Mouse (Mus musculus) Patski (cell line): ENCODE measurements around the gene Coq8b. TPM values are rescaled to one million over a fixed set of nuclear protein-coding genes. Genes with fewer than 3 reads are reported as not detected.
A peak's percentile ranks its signal among the peaks of the same experiment; 100 is the strongest.

Experiments
- ATAC-seq: fragments of 100-300 bp; one replicate; pipeline ENCODE4 v1.8.0; 2021
- CTCF ChIA-PET: fragments of 350-600 bp; sonication (Branson Sonifier 250); formaldehyde crosslinking; loops from one replicate; lab custom pipeline; 2022; ENCODE audit warnings: inconsistent platforms; lab: Charles Lee
- POLR2A ChIA-PET: fragments of 350-600 bp; sonication (Branson Sonifier 250); formaldehyde crosslinking; loops from one replicate; lab custom pipeline; 2022; ENCODE audit warnings: antibody characterized with exemption, inconsistent platforms; lab: Charles Lee
- DNase-seq: peaks from one replicate; pipeline ENCODE4 v3.0.0-alpha.2; 2011; ENCODE audit warnings: low read depth, low spot score
- H3K27me3 ChIP-seq: fragments of 371-371 bp; one replicate; pipeline ENCODE4 v1.5.1; 2021
- CTCF ChIP-seq: fragments of 100-300 bp; IDR thresholded peaks from one replicate; pipeline ENCODE4 v1.5.1; 2021
- in situ Hi-C: fragments of 300-500 bp; cut with MboI; formaldehyde crosslinking; loops from 3 replicates; pipeline ENCODE4 v1.11.1; 2018; ENCODE audit warnings: low pct_unique_long_range_greater_than_20kb, mixed read lengths
- polyA plus RNA-seq: library from polyadenylated mRNA; unstranded; gene quantifications from one replicate; pipeline ENCODE4 v1.2.3, GENCODE M21; 2021

Gene Coq8b
- polyA plus RNA-seq, 1 experiment from 2014 or later = 39.6 TPM

DNA sequence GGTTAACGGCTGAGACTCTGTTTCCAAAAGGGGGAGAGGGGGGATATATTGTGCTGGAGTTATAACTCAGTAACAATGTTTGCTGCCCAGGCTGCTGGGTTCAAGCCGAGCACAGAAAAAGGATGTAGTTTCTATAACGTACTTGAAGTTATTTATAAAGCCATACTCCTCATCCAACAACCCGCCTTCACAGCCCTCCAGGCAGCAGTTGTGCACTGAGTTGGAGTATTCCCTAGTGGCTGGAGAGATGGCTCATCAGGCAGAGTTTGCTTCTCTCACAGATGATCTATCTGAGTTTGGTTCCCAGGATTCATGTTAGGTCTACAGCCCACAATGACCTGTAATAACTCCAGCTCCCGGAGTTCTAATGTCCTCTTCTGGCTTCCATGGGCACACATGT lies 68.0 kb downstream of the Coq8b start:
- no peaks in the 10 kb centered on the region for H3K27me3 ChIP-seq
- no peak for TF ChIP-seq CTCF
- ATAC-seq (no peak), DNase-seq (no peak)
- ChIA-PET CTCF (no interaction called here), POLR2A (no interaction called here)
- in situ Hi-C loops = no loop called here

- in situ Hi-C loops = no loop called here
- no peak for DNase-seq
- peak; percentile 52 for ATAC-seq
- CTCF ChIA-PET = interaction anchor here (1.0 to 1.9 kb wide), 7 partner anchors 9 to 29 kb away, joined by 3 to 17 read pairs (median 5); no protein-coding TSS in a partner anchor
- no peaks in the 10 kb centered on the region for H3K27me3 ChIP-seq
- TF ChIP-seq CTCF = peak; percentile 98
- POLR2A ChIA-PET = no interaction called here
These were observed 69.3 kb downstream of the Coq8b start for GRCm38 (mm10) chr7:27302172-27302571.

DNA sequence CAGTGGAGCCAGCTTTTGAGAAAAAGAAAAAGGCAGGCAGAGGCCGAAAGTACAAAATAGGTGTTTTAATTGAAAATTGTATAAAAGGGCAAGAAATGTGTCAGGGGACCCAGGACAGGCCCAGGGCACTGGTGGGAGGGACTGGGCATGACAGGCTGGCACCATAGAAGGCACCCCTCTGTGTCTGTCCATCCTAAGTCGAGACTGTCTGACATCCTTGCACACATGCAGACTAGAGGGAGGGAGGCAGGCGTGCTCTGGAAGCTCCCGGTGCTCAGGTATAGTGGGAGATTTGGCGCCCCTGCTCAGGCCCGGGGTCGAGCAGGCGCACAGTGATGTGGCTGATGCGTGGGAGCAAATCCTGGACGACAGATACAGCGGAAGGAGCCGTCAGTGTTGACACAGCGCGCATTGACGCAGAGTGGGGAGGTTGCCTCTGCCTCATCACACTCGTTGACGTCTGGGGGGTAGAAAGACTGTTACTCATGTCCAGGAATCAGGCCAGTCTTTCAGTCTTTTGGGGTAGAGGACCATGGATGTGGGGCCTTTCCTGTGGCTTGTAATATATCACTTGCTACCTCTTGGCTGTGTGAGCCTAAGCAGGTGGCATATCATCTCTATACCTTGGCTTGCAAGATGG lies 72.4 kb downstream of the Coq8b start:
- H3K27me3 ChIP-seq = no peaks in the 10 kb centered on the region
- DNase-seq (no peak), ATAC-seq (no peak)
- TF ChIP-seq CTCF = no peak
- ChIA-PET POLR2A (no interaction called here), CTCF (interaction anchor here (1.3 to 1.8 kb wide), 2 partner anchors 11 to 27 kb away, joined by 4 to 10 read pairs; no protein-coding TSS in a partner anchor)
- in situ Hi-C loops = no loop called here

DNA sequence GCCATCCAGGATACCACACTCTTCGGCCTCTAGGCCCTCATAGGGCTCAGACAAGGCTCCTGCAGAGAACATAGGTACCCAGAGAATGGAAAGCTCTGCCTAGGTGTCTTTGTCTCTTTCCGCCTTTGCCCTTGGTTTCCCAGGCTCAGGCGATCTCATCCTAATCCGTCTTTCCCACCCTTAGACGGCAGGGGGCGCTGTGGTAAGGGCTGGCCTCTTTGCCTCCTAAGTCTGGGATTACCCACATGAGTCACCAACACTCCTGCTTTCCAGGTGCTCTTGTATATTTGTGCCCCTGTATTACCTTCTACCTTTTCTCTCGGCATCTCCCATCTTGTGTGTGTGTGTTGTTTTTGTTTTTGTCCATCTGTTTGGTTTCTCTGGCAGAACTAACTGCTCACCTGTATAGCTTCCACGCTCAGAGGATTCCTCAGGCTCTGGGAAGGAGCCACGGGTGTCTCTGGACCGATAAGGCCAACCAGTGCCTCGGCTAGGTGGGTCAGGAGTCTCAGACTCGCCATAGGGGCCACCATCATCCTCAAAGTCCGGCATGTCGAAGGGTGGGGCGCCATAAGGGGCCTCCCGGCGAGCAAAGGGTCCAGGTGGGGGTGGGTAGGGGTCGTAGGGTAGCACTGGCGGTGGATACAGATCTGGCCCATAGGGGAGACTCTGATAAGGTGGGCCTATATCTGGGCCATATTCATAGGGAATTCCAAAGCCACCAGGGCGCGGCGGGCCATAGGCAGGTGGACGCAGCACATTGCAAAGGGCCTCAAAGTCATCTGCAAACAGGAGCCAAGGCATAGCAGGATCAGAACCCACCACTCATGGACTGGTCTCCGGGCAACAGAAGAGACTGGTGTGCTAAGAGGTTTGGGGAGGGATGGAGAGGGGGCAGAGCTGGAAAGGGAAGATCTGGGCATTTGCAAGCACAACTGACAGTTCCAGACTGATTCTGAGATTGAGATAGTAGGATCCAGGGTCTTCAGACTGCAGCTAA lies 73.6 kb downstream of the Coq8b start:
- ChIA-PET CTCF (interaction anchor here (0.6 to 2.0 kb wide), 6 partner anchors 12 to 92 kb away, joined by 3 to 10 read pairs (median 4); no protein-coding TSS in a partner anchor), POLR2A (no interaction called here)
- ATAC-seq = no peak
- peak; percentile 75 for TF ChIP-seq CTCF
- DNase-seq = no peak
- in situ Hi-C loops = no loop called here
- H3K27me3 ChIP-seq = no peaks in the 10 kb centered on the region

DNA sequence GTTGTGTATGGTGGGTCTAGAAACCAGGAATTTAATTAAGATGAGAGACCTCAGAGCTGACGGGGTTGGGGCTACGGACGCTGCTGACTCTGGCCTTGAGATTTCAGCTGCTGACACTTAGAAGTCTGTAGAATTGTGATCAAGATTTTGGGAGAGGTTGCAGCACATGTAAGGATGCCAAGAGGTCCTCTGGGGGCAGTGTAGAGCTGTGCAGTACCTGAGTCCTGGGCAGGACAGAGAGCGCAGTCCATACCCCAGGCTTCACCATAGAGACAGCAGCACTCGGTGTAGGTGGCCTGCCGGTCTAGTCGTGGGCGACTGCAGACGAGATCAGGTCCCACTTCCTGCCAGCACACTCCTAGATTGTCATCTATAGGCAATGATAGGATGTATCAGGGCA lies 74.7 kb downstream of the Coq8b start:
- in situ Hi-C loops = no loop called here
- ChIA-PET POLR2A (interaction anchor here (0.6 kb wide), 1 partner anchor 312 kb away, joined by 3 read pairs; no protein-coding TSS in a partner anchor), CTCF (interaction anchor here (0.9 to 2.0 kb wide), 3 partner anchors 20 to 31 kb away, joined by 3 to 7 read pairs (median 4); no protein-coding TSS in a partner anchor)
- TF ChIP-seq CTCF = peak; percentile 39
- H3K27me3 ChIP-seq = no peaks in the 10 kb centered on the region
- ATAC-seq (no peak), DNase-seq (no peak)

Other genes with a start within 250 kb of the Coq8b start
- not detected for gene Cyp2a12, start 203.9 kb upstream of the Coq8b start, polyA plus RNA-seq
- not detected for gene Cyp2f2, start 113.1 kb upstream of the Coq8b start, polyA plus RNA-seq
- 0.33 TPM for gene Cyp2t4, start 79.3 kb upstream of the Coq8b start, polyA plus RNA-seq
- 51.6 TPM for gene Egln2, start 66.2 kb upstream of the Coq8b start, polyA plus RNA-seq
- gene Rab4b, start 54.1 kb upstream of the Coq8b start, polyA plus RNA-seq = 56.9 TPM
- not detected for gene Gm21983, start 51.9 kb upstream of the Coq8b start, polyA plus RNA-seq
- gene Mia, start 51.9 kb upstream of the Coq8b start, polyA plus RNA-seq = not detected
- 13.2 TPM for gene BC024978, start 37.2 kb upstream of the Coq8b start, polyA plus RNA-seq
- gene Snrpa, start 36.8 kb upstream of the Coq8b start, polyA plus RNA-seq = 89.3 TPM
- gene Itpkc, start 4.4 kb upstream of the Coq8b start, polyA plus RNA-seq = 6.5 TPM
- 9.6 TPM for gene Numbl, start 25.4 kb downstream of the Coq8b start, polyA plus RNA-seq
- gene Ltbp4, start 104.7 kb downstream of the Coq8b start, polyA plus RNA-seq = 10.3 TPM
- 24.7 TPM for gene Shkbp1, start 123.0 kb downstream of the Coq8b start, polyA plus RNA-seq
- 0.64 TPM for gene Gm20479, start 124.4 kb downstream of the Coq8b start, polyA plus RNA-seq
- 0.13 TPM for gene Sptbn4, start 214.7 kb downstream of the Coq8b start, polyA plus RNA-seq
- 20.3 TPM for gene Blvrb, start 215.0 kb downstream of the Coq8b start, polyA plus RNA-seq
- gene Sertad3, start 240.7 kb downstream of the Coq8b start, polyA plus RNA-seq = 9.1 TPM